Mouse (Mus musculus): ENCODE results near the gene Gp2. TPM values are rescaled to one million over a fixed set of nuclear protein-coding genes. Genes with fewer than 3 reads are reported as not detected.

Gene Gp2
- 0.17 and 0.34 TPM in 2 replicates for polyA plus RNA-seq (2015; fragmentation: Nextera tagmentation; extraction: Ambion mirVana)

- no peak for TF ChIP-seq CTCF (IDR thresholded peaks at IDR 0.05; ENCODE audit: low read depth)
- H3K4me3 ChIP-seq (ENCODE audit: low read depth, low read length): no peak within 1 kb of the TSS
- no peak within 1 kb of the TSS for H3K4me2 ChIP-seq (replicated peaks; ENCODE audit: low read depth)
- no peaks in the 10 kb centered on the region for H3K9me3 ChIP-seq (ENCODE audit: control insufficient read depth)
- no peak for ATAC-seq
- WGBS: 81% methylated on average over 6 of the region's 6 CpGs
- H3K27me3 ChIP-seq (replicated peaks; ENCODE audit: control insufficient read depth, insufficient read depth, low read length): no peaks in the 10 kb centered on the region
- no peak within 1 kb of the TSS for H3K9ac ChIP-seq (ENCODE audit: low read depth, low read length)
- no peaks in the 10 kb centered on the region for H3K36me3 ChIP-seq (ENCODE audit: control insufficient read depth, insufficient read depth)
- H3K27ac ChIP-seq (ENCODE audit: low read depth, low read length): no peak within 1 kb of the TSS
- no peaks in the 10 kb centered on the region for H3K4me1 ChIP-seq (replicated peaks; ENCODE audit: control insufficient read depth, insufficient read depth, low read length)
Observed at GRCm38 (mm10) chr7:119459185-119459584, at the start of gene Gp2. Gp2 (minus strand) TSS chr7:119459285.

DNA sequence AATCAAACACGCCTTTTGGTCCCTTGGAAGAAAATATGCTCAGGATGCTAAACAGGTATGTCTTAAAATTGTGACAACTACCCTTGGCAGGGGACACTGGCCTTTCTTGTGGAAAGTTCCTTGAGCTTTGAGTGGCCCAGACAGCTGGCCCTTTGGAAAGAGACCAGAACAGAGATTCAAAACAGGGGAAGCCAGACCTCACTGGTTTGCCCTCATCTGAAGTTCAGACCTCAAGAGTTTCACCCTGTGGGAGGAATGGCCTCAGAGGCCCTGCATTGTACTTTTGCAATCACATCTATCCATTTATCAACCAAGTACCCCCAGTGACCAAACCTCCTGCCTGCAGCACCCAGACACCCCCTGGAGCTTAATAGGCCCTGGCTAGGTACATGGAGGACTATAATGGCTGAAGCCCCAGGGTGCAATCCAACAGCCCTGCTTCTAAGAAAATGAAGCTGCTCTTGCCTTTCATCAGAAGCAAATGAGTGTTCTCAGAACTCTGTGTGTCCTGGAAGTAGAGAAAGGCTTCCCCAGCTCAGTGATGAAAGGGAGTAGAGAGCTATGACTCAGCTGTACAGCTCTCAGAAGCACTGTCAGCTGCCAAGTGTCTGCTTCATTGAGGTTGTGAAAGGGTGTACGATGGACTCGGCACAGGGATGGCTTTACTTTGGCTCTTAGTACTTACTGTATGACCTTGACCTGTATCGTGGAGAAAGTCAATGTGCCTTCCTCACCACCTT is 31.1 kb upstream of the Gp2 start:
- no peak overlapping the region for H3K4me2 ChIP-seq (replicated peaks; ENCODE audit: low read depth)
- no peaks in the 10 kb centered on the region for H3K27me3 ChIP-seq (replicated peaks; ENCODE audit: control insufficient read depth, insufficient read depth, low read length)
- WGBS: 84% methylated on average over 4 of the region's 4 CpGs
- no peak overlapping the region for H3K9ac ChIP-seq (ENCODE audit: low read depth, low read length)
- no peaks in the 10 kb centered on the region for H3K36me3 ChIP-seq (ENCODE audit: control insufficient read depth, insufficient read depth)
- no peak overlapping the region for H3K27ac ChIP-seq (ENCODE audit: low read depth, low read length)
- no peaks in the 10 kb centered on the region for H3K4me1 ChIP-seq (replicated peaks; ENCODE audit: control insufficient read depth, insufficient read depth, low read length)
- ATAC-seq: no peak
- no peaks in the 10 kb centered on the region for H3K9me3 ChIP-seq (ENCODE audit: control insufficient read depth)
- TF ChIP-seq CTCF (IDR thresholded peaks at IDR 0.05; ENCODE audit: low read depth): no peak
- H3K4me3 ChIP-seq (ENCODE audit: low read depth, low read length): no peak overlapping the region

GRCm38 (mm10) chr7:119486683-119487082 is 27.6 kb upstream of the Gp2 start:
- Histone ChIP-seq H3K27me3 (replicated peaks; ENCODE audit: control insufficient read depth, insufficient read depth, low read length) (no peaks in the 10 kb centered on the region), H3K4me1 (replicated peaks; ENCODE audit: control insufficient read depth, insufficient read depth, low read length) (no peaks in the 10 kb centered on the region), H3K4me3 (ENCODE audit: low read depth, low read length) (no peak overlapping the region), H3K36me3 (ENCODE audit: control insufficient read depth, insufficient read depth) (no peaks in the 10 kb centered on the region), H3K27ac (ENCODE audit: low read depth, low read length) (no peak overlapping the region), H3K4me2 (replicated peaks; ENCODE audit: low read depth) (no peak overlapping the region), H3K9ac (ENCODE audit: low read depth, low read length) (no peak overlapping the region), H3K9me3 (ENCODE audit: control insufficient read depth) (no peaks in the 10 kb centered on the region)
- no peak for ATAC-seq
- TF ChIP-seq CTCF (IDR thresholded peaks at IDR 0.05; ENCODE audit: low read depth): no peak
- 90% methylated on average over 5 of the region's 5 CpGs for WGBS

GRCm38 (mm10) chr7:119484154-119484553 is 25.1 kb upstream of the Gp2 start:
- ATAC-seq: no peak
- 82% methylated on average over 4 of the region's 4 CpGs for WGBS
- H3K4me1 ChIP-seq (replicated peaks; ENCODE audit: control insufficient read depth, insufficient read depth, low read length): no peaks in the 10 kb centered on the region

GRCm38 (mm10) chr7:119479256-119479655 is 20.2 kb upstream of the Gp2 start, which contains the start of gene Umod:
Umod (minus strand) TSS chr7:119479282.
- Histone ChIP-seq H3K27me3 (replicated peaks; ENCODE audit: control insufficient read depth, insufficient read depth, low read length) (no peaks in the 10 kb centered on the region), H3K9ac (ENCODE audit: low read depth, low read length) (no peak within 1 kb of the TSS), H3K9me3 (ENCODE audit: control insufficient read depth) (no peaks in the 10 kb centered on the region), H3K4me2 (replicated peaks; ENCODE audit: low read depth) (no peak within 1 kb of the TSS), H3K27ac (ENCODE audit: low read depth, low read length) (no peak within 1 kb of the TSS), H3K36me3 (ENCODE audit: control insufficient read depth, insufficient read depth) (no peaks in the 10 kb centered on the region), H3K4me1 (replicated peaks; ENCODE audit: control insufficient read depth, insufficient read depth, low read length) (no peaks in the 10 kb centered on the region), H3K4me3 (ENCODE audit: low read depth, low read length) (no peak within 1 kb of the TSS)
- TF ChIP-seq CTCF (IDR thresholded peaks at IDR 0.05; ENCODE audit: low read depth): no peak
- no peak for ATAC-seq

More at GRCm38 (mm10) chr7:119484154-119484553, 25.1 kb upstream of the Gp2 start:
- H3K27ac ChIP-seq (ENCODE audit: low read depth, low read length): no peak overlapping the region
- no peak overlapping the region for H3K4me3 ChIP-seq (ENCODE audit: low read depth, low read length)
- H3K27me3 ChIP-seq (replicated peaks; ENCODE audit: control insufficient read depth, insufficient read depth, low read length): no peaks in the 10 kb centered on the region
- H3K4me2 ChIP-seq (replicated peaks; ENCODE audit: low read depth): no peak overlapping the region
- TF ChIP-seq CTCF (IDR thresholded peaks at IDR 0.05; ENCODE audit: low read depth): no peak
- no peaks in the 10 kb centered on the region for H3K36me3 ChIP-seq (ENCODE audit: control insufficient read depth, insufficient read depth)
- H3K9ac ChIP-seq (ENCODE audit: low read depth, low read length): no peak overlapping the region
- no peaks in the 10 kb centered on the region for H3K9me3 ChIP-seq (ENCODE audit: control insufficient read depth)

GRCm38 (mm10) chr7:119476500-119477389 is 17.7 kb upstream of the Gp2 start:
- H3K9me3 ChIP-seq (ENCODE audit: control insufficient read depth): no peaks in the 10 kb centered on the region
- H3K9ac ChIP-seq (ENCODE audit: low read depth, low read length): no peak overlapping the region
- no peak for TF ChIP-seq CTCF (IDR thresholded peaks at IDR 0.05; ENCODE audit: low read depth)
- H3K27ac ChIP-seq (ENCODE audit: low read depth, low read length): no peak overlapping the region
- H3K4me2 ChIP-seq (replicated peaks; ENCODE audit: low read depth): no peak overlapping the region
- H3K27me3 ChIP-seq (replicated peaks; ENCODE audit: control insufficient read depth, insufficient read depth, low read length): no peaks in the 10 kb centered on the region
- H3K4me3 ChIP-seq (ENCODE audit: low read depth, low read length): no peak overlapping the region
- H3K4me1 ChIP-seq (replicated peaks; ENCODE audit: control insufficient read depth, insufficient read depth, low read length): no peaks in the 10 kb centered on the region
- H3K36me3 ChIP-seq (ENCODE audit: control insufficient read depth, insufficient read depth): no peaks in the 10 kb centered on the region
- ATAC-seq: no peak
- WGBS: 69% methylated on average over 33 of the region's 33 CpGs
